Mouse (Mus musculus) olfactory bulb, adult 2 months (tissue): Measurements from ENCODE around the gene Ptcd2.

Experiments used
- CTCF ChIP-seq: fragments of 200-500 bp; IDR thresholded peaks from 2 replicates; pipeline ENCODE4 v1.5.1; 2012; ENCODE audit warnings: low read depth, mild to moderate bottlenecking, low read length, moderate library complexity; ENCODE audit not compliant: insufficient read depth
- POLR2A ChIP-seq: fragments of 200-500 bp; IDR thresholded peaks from 2 replicates; pipeline ENCODE4 v1.6.1; 2012; ENCODE audit warnings: mild to moderate bottlenecking, low read depth, low read length, moderate library complexity; ENCODE audit not compliant: insufficient read depth

- TF ChIP-seq CTCF = no peak
- TF ChIP-seq POLR2A = no peak
These were observed 37.9 kb upstream of the Ptcd2 start for GRCm38 (mm10) chr13:99382373-99382772.
